Mouse (Mus musculus) limb, embryonic 11.5 days (tissue): ENCODE measurements at regions not wholly inside any gene's neighbourhood (a gene's known extent, or its start where the extent isn't known, plus 50 kb on each side); places are given as distances from the start of the nearest gene placed in this dataset.

Source experiments
- ATAC-seq: fragments of 200-750 bp; cut with Nextera tagmentation; 2 replicates; pipeline ENCODE4 v1.8.0; 2017; ENCODE audit warnings: low read depth; ENCODE audit not compliant: insufficient number of reproducible peaks, low FRiP score, low TSS enrichment
- DNase-seq: peaks from one replicate; pipeline ENCODE4 v3.0.0-alpha.2; 2015; ENCODE audit warnings: low spot score
- H3K27ac ChIP-seq: fragments of 300-500 bp; sonication (generic); replicated peaks from 2 replicates; pipeline ENCODE4 v1.5.1; 2014; ENCODE audit warnings: low read depth, mild to moderate bottlenecking, low read length
- H3K27me3 ChIP-seq: fragments of 300-500 bp; sonication (generic); 2 replicates; pipeline ENCODE4 v1.6.1; 2014; ENCODE audit warnings: mild to moderate bottlenecking, low read length, mixed read lengths; ENCODE audit not compliant: control insufficient read depth, insufficient read depth
- H3K36me3 ChIP-seq: fragments of 300-500 bp; sonication (generic); 2 replicates; pipeline ENCODE4 v1.6.1; 2014; ENCODE audit warnings: mild to moderate bottlenecking, low read length, moderate library complexity, mixed read lengths; ENCODE audit not compliant: control insufficient read depth, insufficient read depth
- H3K4me1 ChIP-seq: fragments of 300-500 bp; sonication (generic); 2 replicates; pipeline ENCODE4 v1.6.1; 2014; ENCODE audit warnings: low read length, mixed read lengths; ENCODE audit not compliant: control insufficient read depth, insufficient read depth
- H3K4me2 ChIP-seq: fragments of 300-500 bp; sonication (generic); 2 replicates; pipeline ENCODE4 v1.6.1; 2014; ENCODE audit warnings: low read depth, mild to moderate bottlenecking, moderate library complexity; ENCODE audit not compliant: severe bottlenecking
- H3K4me3 ChIP-seq: fragments of 300-500 bp; sonication (generic); 2 replicates; pipeline ENCODE4 v1.5.1; 2014; ENCODE audit warnings: low read depth, low read length
- H3K9ac ChIP-seq: fragments of 300-500 bp; sonication (generic); 2 replicates; pipeline ENCODE4 v1.6.1; 2014; ENCODE audit warnings: mild to moderate bottlenecking, low read length
- H3K9me3 ChIP-seq: fragments of 300-500 bp; sonication (generic); 2 replicates; pipeline ENCODE4 v1.6.1; 2016; ENCODE audit warnings: low read length; ENCODE audit not compliant: control insufficient read depth
- WGBS: fragments of 180-500 bp; shearing (Covaris S2); extraction: QIAGEN DNeasy Blood & Tissue Kit; methylation state at CpG from one replicate; pipeline ENCODE4 v1.1.7; 2014; 5-methylcytosine and 5-hydroxymethylcytosine counted together

DNA sequence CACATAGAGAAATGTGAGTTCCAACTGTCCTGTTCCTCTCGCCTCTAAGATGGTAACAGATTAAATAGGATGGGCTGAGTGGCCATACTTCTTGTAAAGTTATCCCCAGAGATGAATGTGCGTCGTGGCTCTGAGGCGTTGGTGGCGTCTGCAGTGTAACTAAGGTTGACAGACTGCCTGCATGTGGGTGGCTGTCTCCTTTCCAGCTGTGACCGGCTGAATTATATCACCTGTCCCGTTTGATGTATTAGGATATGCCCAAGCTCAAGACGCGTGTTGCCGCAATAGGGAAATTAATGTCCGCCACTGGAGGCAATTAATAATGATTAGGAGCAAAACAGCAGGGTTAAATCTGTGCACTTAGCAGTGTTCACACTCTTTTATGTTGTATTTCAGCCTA, 240.9 kb downstream of the Skap2 start:
- no peak overlapping the region for H3K27ac ChIP-seq

DNA sequence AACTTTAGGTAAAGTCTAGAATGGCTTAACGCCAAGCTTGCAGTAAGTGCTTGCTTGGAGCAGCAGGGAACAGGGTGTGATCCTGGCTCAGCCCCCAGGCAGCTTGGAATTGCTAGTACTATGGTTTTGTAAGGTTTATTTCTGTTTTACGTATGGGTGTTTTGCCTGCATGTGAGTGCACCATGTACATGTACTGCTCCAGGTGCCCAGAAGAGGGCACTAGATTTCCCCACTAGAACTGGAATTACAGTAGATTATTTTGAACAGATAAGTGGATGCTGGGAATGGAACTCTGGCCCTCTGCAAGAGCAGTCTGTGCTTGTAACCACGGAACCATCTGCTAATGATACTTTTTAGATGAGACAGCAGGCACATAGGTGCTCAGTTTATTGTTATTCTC, 237.6 kb downstream of the Skap2 start:
- H3K36me3 ChIP-seq: no peaks in the 10 kb centered on the region
- H3K9me3 ChIP-seq: no peaks in the 10 kb centered on the region
- H3K4me1 ChIP-seq: peaks cover 4% of the 10 kb centered on the region; the same call in 1 of the 2 replicates
- no peak for DNase-seq
- no peak for ATAC-seq
- H3K4me2 ChIP-seq: no peak overlapping the region
- WGBS: 86% methylated on average over 3 of the region's 3 CpGs
- no peak overlapping the region for H3K4me3 ChIP-seq
- H3K27me3 ChIP-seq: no peaks in the 10 kb centered on the region
- H3K27ac ChIP-seq: no peak overlapping the region
- no peak overlapping the region for H3K9ac ChIP-seq

More for the DNA sequence above, 240.9 kb downstream of the Skap2 start:
- H3K36me3 ChIP-seq: no peaks in the 10 kb centered on the region
- WGBS: 7% methylated on average over 11 of the region's 11 CpGs
- H3K4me2 ChIP-seq: no peak overlapping the region
- H3K4me3 ChIP-seq: no peak overlapping the region
- H3K4me1 ChIP-seq: peaks cover 13% of the 10 kb centered on the region
- H3K27me3 ChIP-seq: no peaks in the 10 kb centered on the region
- H3K9ac ChIP-seq: no peak overlapping the region
- no peaks in the 10 kb centered on the region for H3K9me3 ChIP-seq
- DNase-seq (no peak), ATAC-seq (no peak)

DNA sequence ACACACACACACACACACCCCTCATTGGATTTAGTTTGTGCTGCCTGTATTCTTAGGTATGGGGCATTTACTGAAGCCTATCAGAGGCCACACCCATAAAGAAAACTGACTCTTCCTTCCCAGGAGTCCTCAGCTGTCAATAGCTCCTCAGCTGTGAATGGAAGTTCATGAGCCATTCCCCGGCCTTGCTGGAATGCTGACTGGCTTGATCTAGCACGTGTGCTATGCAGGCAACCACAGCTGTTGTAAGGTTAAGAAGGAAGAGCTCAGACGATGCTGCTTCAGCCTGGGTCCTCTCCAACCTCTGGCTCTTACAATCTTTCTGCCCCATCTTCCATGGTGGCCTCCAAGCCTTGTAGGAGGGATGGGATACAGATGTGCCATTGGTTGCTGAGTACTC, 226.7 kb downstream of the Skap2 start:
- H3K4me1 ChIP-seq: no peaks in the 10 kb centered on the region
- no peak overlapping the region for H3K4me3 ChIP-seq
- no peaks in the 10 kb centered on the region for H3K36me3 ChIP-seq
- no peaks in the 10 kb centered on the region for H3K27me3 ChIP-seq
- no peak for DNase-seq
- no peak overlapping the region for H3K4me2 ChIP-seq
- H3K9me3 ChIP-seq: no peaks in the 10 kb centered on the region
- ATAC-seq: no peak
- H3K9ac ChIP-seq: no peak overlapping the region
- no peak overlapping the region for H3K27ac ChIP-seq
- WGBS: 65% methylated on average over 3 of the region's 3 CpGs

DNA sequence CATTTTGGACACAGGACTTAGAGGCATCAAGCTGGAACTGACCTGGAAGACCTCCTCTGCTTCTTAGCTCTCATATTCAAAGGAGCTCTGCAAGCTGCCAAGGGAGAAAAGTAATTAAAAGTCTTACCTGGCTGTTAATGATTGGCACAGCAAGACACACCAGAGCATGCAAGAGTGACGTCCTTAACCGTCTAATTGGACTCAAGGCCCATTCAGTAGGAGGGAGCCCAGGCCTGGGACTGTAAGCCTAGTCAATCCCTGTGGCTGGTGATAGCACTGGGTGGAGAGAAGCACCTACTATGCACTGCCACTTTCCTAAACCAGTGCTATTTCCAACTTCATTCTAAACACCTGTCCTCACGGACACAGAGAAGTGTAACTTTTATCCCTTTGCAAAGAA, 225.5 kb downstream of the Skap2 start:
- Histone ChIP-seq H3K27me3 (no peaks in the 10 kb centered on the region), H3K4me2 (no peak overlapping the region), H3K4me3 (no peak overlapping the region), H3K36me3 (no peaks in the 10 kb centered on the region), H3K9ac (no peak overlapping the region), H3K9me3 (no peaks in the 10 kb centered on the region), H3K4me1 (no peaks in the 10 kb centered on the region), H3K27ac (no peak overlapping the region)
- DNase-seq (no peak), ATAC-seq (no peak)
- 65% methylated on average over 3 of the region's 3 CpGs for whole genome bisulfite sequencing

DNA sequence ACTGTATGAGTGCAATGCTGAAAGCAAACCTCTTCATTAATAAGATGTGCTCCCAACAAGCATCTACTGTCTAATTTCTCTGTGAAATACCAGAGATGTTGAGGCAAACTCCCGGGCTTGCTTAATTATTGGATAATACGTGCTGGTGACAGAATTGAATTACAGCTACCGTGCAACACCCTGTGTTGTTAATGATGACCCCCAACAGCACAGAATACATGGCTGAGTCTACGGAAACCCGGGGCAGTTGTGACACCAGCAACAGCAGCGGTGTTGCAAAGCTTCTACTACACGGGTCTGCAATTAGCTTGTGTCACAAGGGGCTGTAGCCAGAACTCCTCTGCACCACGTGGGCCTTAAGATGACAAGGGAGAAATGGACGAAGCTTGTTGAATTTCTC, 224.2 kb downstream of the Skap2 start:
- H3K4me2 ChIP-seq: no peak overlapping the region
- 77% methylated on average over 9 of the region's 9 CpGs for WGBS
- H3K27me3 ChIP-seq: no peaks in the 10 kb centered on the region
- no peaks in the 10 kb centered on the region for H3K4me1 ChIP-seq
- H3K36me3 ChIP-seq: no peaks in the 10 kb centered on the region
- no peak overlapping the region for H3K9ac ChIP-seq
- H3K4me3 ChIP-seq: no peak overlapping the region
- DNase-seq (no peak), ATAC-seq (no peak)
- H3K9me3 ChIP-seq: no peaks in the 10 kb centered on the region
- no peak overlapping the region for H3K27ac ChIP-seq

DNA sequence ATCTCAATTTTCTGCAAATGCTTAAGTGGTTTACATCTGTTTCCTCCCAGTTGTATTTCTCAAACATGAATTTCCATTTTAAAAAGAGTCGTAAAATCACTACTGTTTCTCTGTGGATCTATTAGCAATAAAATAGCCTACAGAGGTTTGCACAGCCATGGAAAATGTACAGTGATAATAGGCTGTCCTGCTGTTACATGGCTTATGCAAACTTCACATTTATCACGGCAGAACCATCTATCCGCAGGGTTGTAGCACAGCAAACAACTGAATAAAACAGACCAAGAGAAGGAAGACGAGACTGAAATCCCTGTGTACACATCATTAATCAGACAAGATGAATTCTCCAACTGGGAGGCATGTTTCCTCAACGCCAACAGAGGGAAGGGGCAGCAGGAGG, 222.1 kb downstream of the Skap2 start:
- ATAC-seq (no peak), DNase-seq (no peak)
- no peak overlapping the region for H3K4me3 ChIP-seq
- H3K9me3 ChIP-seq: no peaks in the 10 kb centered on the region
- no peak overlapping the region for H3K4me2 ChIP-seq
- H3K9ac ChIP-seq: no peak overlapping the region
- 0 out of 2 replicates have a peak, but pooled peaks cover 2% of the 10 kb centered on the region for H3K4me1 ChIP-seq
- H3K36me3 ChIP-seq: no peaks in the 10 kb centered on the region
- H3K27ac ChIP-seq: no peak overlapping the region
- 70% methylated on average over 5 of the region's 5 CpGs for WGBS
- no peaks in the 10 kb centered on the region for H3K27me3 ChIP-seq

DNA sequence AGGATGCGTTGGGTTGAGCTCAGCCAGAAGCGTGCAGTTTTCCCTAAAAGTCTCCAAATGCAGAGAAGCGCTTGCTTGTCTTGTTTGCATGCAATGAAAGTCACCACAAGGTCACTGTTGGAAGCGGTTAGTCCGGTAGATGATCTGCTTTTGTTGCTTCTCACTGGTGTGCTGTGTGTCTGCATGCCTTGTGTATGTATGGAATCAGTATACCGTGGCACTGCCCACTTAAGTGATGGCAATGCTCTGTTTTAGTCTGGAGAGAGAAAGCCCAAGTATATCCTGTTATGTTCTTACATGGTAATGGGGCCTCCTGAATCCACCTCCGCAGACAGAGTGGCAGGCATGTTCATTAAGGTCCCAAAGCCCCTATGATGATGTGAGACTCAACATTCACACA, 221.7 kb downstream of the Skap2 start:
- Histone ChIP-seq H3K27ac (no peak overlapping the region), H3K9me3 (no peaks in the 10 kb centered on the region), H3K27me3 (no peaks in the 10 kb centered on the region), H3K9ac (no peak overlapping the region), H3K36me3 (no peaks in the 10 kb centered on the region), H3K4me1 (0 out of 2 replicates have a peak, but pooled peaks cover 2% of the 10 kb centered on the region), H3K4me3 (no peak overlapping the region), H3K4me2 (no peak overlapping the region)
- DNase-seq: no peak
- 90% methylated on average over 7 of the region's 7 CpGs for whole genome bisulfite sequencing
- ATAC-seq: no peak

DNA sequence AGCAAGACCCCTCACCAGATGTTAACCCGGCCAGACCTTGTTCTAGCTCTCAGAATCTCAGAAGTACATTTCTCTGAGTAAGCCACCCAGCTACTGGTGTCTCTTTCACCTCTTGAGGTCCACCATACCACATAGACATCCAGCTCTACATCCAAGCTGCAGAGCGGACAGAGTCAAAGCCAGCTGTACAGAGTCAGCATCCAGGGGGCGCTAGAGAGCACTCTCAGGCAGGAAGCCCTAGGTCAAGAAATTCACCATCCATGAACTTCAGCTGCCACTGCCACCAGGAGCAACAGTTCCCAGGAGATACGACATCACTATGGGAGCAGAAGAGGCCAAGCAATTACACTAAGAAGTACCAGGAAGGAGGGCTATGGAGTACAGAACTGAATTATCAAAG, 217.0 kb downstream of the Skap2 start:
- 0 out of 2 replicates have a peak, but pooled peaks cover 2% of the 10 kb centered on the region for H3K4me1 ChIP-seq
- no peak overlapping the region for H3K27ac ChIP-seq
- no peak overlapping the region for H3K9ac ChIP-seq
- H3K4me2 ChIP-seq: no peak overlapping the region
- H3K27me3 ChIP-seq: no peaks in the 10 kb centered on the region
- 60% methylated on average over 4 of the region's 4 CpGs for WGBS
- no peak overlapping the region for H3K4me3 ChIP-seq
- ATAC-seq (no peak), DNase-seq (peak; percentile 73)
- H3K36me3 ChIP-seq: no peaks in the 10 kb centered on the region
- no peaks in the 10 kb centered on the region for H3K9me3 ChIP-seq

DNA sequence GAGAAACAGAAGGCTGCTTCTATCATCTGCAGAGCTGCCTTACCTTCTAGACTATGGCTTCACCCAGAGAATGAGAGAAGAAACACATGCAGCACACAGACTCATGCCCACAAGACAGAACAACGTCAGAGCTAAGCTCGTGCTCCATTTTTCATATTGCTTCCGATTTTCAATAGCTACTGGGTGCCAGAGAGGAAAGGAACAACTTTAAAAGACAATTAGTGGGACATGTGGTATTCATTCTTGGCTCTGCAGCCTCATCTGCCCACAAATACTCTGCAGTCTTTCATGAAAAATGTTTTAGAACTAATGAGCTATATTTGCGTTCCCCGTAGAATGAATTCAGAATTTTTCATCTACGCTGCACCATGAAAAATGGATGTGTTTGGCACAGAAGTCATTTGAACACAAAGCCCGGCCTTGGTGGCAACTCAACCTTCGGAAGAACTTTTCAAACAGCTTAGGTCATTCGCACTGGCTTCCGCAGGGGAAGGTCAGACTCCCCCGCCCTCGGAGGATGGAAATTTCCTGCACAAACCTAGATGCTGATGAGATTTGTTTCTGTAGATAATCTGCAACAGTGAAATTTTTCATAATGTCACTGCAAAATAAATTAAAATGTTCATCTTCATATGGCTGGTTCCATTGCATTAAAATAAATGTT, 213.6 kb downstream of the Skap2 start:
- no peak for DNase-seq
- Histone ChIP-seq H3K4me2 (no peak overlapping the region), H3K9me3 (no peaks in the 10 kb centered on the region), H3K9ac (no peak overlapping the region), H3K4me3 (no peak overlapping the region), H3K36me3 (no peaks in the 10 kb centered on the region), H3K27ac (no peak overlapping the region), H3K4me1 (0 out of 2 replicates have a peak, but pooled peaks cover under 1% of the 10 kb centered on the region), H3K27me3 (no peaks in the 10 kb centered on the region)
- WGBS: 85% methylated on average over 12 of the region's 12 CpGs
- no peak for ATAC-seq
